11 mouse cellular contexts compared by ENCODE assay signal in the genomic region with DNA sequence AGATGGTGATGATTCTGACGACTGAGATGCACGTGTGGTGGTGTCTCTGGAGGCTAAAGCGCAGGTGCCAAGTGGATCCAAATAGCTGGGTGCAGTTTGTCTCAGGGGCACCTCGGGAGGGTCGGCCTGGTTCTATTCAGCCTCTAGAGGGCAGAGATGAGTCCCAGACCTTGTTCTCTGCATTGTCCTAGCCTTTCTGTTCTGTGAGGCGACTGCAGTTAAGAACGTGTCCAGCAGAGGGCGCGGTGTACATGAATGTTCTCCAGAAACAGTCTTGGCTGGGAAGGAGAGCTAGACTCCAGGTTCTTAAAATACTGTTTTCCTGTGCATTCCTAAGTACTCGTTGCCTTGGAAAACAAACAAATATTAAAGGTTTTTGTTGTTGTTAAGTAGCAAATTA. TPM values are rescaled to one million over a fixed set of nuclear protein-coding genes. Genes with fewer than 3 reads are reported as not detected.
A peak's percentile ranks its signal among the peaks of the same experiment; 100 is the strongest.
DNase-seq lines count a peak whose midpoint lies in the region; ATAC-seq lines count a peak whose summit lies in the region.
"Not testable (repeated sequence)": the region's sequence is repeated elsewhere in the genome, so short reads cannot be mapped to it uniquely, and the experiment has no call there.
"Had no signal": no experiment of that assay in that cellular context is flagged by ENCODE, and none has a peak within 500 bp of the region (broad histone marks: within the 10 kb centered on the region; RNA-seq: fewer than 3 reads in every experiment).

No protein-coding gene starts in this region.

- peak; percentile 68; the same call in 1 of the 2 replicates for ATAC-seq in hindbrain, embryonic 14.5 days (ENCODE audit: low FRiP score)
- ATAC-seq in neural tube, embryonic 13.5 days (ENCODE audit: low read depth): peak; percentile 50; the same call in 1 of the 2 replicates

- H3K27ac ChIP-seq in hindbrain, embryonic 14.5 days; neural tube, embryonic 13.5 days (replicated peaks): not testable (repeated sequence)

- DNase-seq in MEL-GATA-1-ER (ENCODE audit: extremely low read depth, low read depth): peak; percentile 7
- peak; percentile 40 for DNase-seq in cerebellum, adult 9-10 months
- DNase-seq in frontal cortex, adult 2 months (ENCODE audit: extremely low spot score in 1 of 2, low spot score in 1 of 2): peak; percentile 70 to 79
- DNase-seq in hindbrain, embryonic 14.5 days (ENCODE audit: low spot score): not testable (repeated sequence)
- peak; percentile 16 for DNase-seq in layer of hippocampus, adult 9-10 months (ENCODE audit: low spot score)
- DNase-seq in lung, adult 18-20 months: peak; percentile 36 to 68
- DNase-seq in testis, postnatal 14 days (ENCODE audit: low spot score): peak; percentile 51

- H3K4me2 ChIP-seq in hindbrain, embryonic 14.5 days (replicated peaks); neural tube, embryonic 13.5 days: not testable (repeated sequence)

- H3K9me3 ChIP-seq in hindbrain, embryonic 14.5 days (ENCODE audit: control insufficient read depth, low read length); neural tube, embryonic 13.5 days: not testable (repeated sequence)

- H3K4me3 ChIP-seq in hindbrain, embryonic 14.5 days (replicated peaks; ENCODE audit: low read length); neural tube, embryonic 13.5 days: not testable (repeated sequence)

- 12% methylated on average over 7 of the region's 10 CpGs for WGBS in hindbrain, embryonic 14.5 days
- 17% methylated on average over 9 of the region's 10 CpGs for WGBS in neural tube, embryonic 13.5 days

- not testable (repeated sequence) for H3K9ac ChIP-seq in hindbrain, embryonic 14.5 days; neural tube, embryonic 13.5 days

- H3K36me3 ChIP-seq in hindbrain, embryonic 14.5 days (replicated peaks; ENCODE audit: control insufficient read depth, insufficient read depth); neural tube, embryonic 13.5 days: not testable (repeated sequence)

- not testable (repeated sequence) for H3K4me1 ChIP-seq in hindbrain, embryonic 14.5 days (replicated peaks; ENCODE audit: control insufficient read depth, insufficient read depth, low read length); neural tube, embryonic 13.5 days (replicated peaks)

- not testable (repeated sequence) for H3K27me3 ChIP-seq in hindbrain, embryonic 14.5 days (ENCODE audit: control insufficient read depth, insufficient read depth, low read length); neural tube, embryonic 13.5 days

RNA-seq across cellular contexts. Expression of a gene that starts 14.9 kb away (rescaled TPM):
- not detected in 2 replicates for polyA plus RNA-seq in frontal cortex, adult 2 months (2012; rRNA removed)
- not detected in 2 replicates for polyA plus RNA-seq in hindbrain, embryonic 14.5 days (2014; fragmentation: Nextera tagmentation; extraction: Ambion mirVana)
- not detected in 2 replicates for polyA plus RNA-seq in neural tube, embryonic 13.5 days (2015; fragmentation: Nextera tagmentation; extraction: Ambion mirVana)
- polyA plus RNA-seq: embryonic facial prominence, embryonic 13.5 days; heart, embryonic 15.5 days; lung, embryonic 15.5 days had no signal

RNA-seq across cellular contexts. Expression of a gene that starts 26.7 kb away (rescaled TPM):
- not detected in 2 replicates for polyA plus RNA-seq in frontal cortex, adult 2 months (2012; rRNA removed)
- not detected in 2 replicates for polyA plus RNA-seq in hindbrain, embryonic 14.5 days (2014; fragmentation: Nextera tagmentation; extraction: Ambion mirVana)
- polyA plus RNA-seq in neural tube, embryonic 13.5 days (2015; fragmentation: Nextera tagmentation; extraction: Ambion mirVana): not detected in 2 replicates
- polyA plus RNA-seq: embryonic facial prominence, embryonic 13.5 days; heart, embryonic 15.5 days; lung, embryonic 15.5 days had no signal

RNA-seq across cellular contexts. Expression of a gene that starts 44.4 kb away (rescaled TPM):
- polyA plus RNA-seq in frontal cortex, adult 2 months (2012; rRNA removed): not detected in 2 replicates
- polyA plus RNA-seq in hindbrain, embryonic 14.5 days (2014; fragmentation: Nextera tagmentation; extraction: Ambion mirVana): not detected in 2 replicates
- not detected in 2 replicates for polyA plus RNA-seq in neural tube, embryonic 13.5 days (2015; fragmentation: Nextera tagmentation; extraction: Ambion mirVana)
- polyA plus RNA-seq: embryonic facial prominence, embryonic 13.5 days; heart, embryonic 15.5 days; lung, embryonic 15.5 days had no signal
